Mouse (Mus musculus): ENCODE data around the gene Phlda1. TPM values are rescaled to one million over a fixed set of nuclear protein-coding genes. Genes with fewer than 3 reads are reported as not detected.

The Phlda1 gene
- total RNA-seq, 2 experiments from 2014 or later = 0.38 TPM; not detected in 1

DNA sequence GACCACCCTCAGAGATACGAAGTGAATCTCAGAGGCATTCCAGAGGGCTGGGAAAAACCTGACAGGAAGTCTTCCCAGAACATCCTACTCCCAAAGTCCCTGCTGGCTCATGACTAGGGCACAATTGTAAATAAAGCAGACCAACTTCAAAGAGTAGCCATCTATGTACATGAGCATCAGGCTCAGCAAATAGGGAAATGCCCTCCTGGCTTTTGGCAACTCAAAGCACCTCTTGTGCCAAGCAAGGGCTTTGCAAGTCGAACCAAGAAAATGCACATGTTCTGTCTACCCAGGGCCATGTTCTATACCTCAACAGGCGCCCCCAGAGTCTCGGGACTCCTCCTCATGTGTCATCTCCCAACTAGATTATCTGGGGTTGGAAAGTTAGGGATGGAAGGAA lies 15.6 kb downstream of the Phlda1 start:
- no peak for ATAC-seq (replicated peaks; ENCODE audit: low FRiP score, poor library complexity, severe bottlenecking)

DNA sequence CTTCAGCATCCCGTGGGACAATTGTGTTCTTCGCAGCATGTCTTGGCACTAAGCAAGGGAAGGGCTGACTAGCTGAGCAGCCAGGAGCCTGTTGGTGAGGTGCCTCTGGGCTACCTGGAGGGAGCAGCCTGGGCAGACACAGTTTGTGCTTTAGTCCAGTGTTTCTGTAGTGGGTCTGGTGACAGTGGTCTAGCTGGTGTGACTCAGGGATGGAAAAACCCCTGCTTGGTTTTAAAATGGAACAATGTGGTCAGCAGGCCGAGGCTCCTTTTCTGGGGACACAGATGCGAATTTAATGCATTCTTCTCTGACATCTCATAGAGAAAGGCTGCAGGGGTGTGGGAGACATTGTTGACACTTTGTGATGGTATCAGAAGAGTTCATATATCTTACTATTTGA lies 16.1 kb downstream of the Phlda1 start:
- ATAC-seq (replicated peaks; ENCODE audit: low FRiP score, poor library complexity, severe bottlenecking) = no peak

DNA sequence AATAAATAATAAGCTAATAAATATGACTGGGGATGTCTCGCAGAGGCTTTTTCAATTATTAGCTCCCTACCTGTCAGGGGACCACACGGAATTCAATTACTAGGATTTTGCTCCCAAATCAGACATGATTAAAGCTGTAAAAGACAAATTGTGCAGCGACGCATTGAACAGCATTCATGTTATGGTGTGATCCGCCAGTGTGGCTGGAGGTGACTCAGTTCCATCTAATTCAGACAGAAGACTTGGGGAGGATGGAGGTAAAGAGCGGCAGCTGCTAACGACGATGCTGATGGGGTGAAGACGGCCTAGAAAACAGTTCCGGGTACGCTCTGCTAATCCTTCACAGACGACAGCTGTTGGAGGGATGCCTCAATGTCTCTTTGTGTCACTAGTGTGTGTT lies 17.8 kb downstream of the Phlda1 start:
- ATAC-seq (replicated peaks; ENCODE audit: low FRiP score, poor library complexity, severe bottlenecking) = no peak

DNA sequence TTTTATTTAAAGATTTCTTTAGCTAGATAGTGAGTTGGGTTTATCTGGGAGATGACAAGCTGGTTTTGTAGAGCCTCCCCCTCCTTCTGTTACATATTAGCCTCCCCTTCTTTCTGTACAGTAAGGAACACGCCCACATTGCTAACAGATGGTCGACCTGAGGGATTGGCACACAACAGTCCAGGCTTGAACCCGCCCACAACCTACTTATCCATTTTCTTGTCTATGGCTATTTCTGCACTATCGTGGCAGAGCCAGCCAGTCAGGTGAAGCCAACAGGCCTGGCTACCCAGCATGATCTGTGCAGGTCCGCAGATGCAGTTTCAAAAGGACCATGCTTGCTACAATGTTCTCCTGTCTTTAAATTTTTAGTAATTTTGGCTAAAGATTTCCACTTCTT lies 21.0 kb downstream of the Phlda1 start:
- ATAC-seq (replicated peaks; ENCODE audit: low FRiP score, poor library complexity, severe bottlenecking) = no peak

DNA sequence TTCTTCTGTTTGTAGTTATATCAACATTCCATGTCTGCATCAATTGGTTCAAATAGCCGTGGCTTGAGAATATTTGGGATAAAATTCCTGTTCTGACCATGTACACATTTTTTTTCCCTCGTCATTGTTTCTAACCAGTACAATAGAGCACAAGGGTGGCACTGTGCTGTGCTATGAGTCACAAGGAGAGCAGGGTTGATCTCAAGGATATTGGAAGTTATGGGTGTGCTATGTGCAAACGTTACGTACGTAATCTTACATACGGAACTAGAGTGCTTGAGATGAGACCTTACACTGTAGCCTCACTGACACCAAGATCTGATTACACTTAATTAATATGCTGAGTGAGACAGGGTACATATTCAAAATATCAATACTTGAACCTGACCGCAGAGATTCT lies 21.5 kb downstream of the Phlda1 start:
- no peak for ATAC-seq (replicated peaks; ENCODE audit: low FRiP score, poor library complexity, severe bottlenecking)

DNA sequence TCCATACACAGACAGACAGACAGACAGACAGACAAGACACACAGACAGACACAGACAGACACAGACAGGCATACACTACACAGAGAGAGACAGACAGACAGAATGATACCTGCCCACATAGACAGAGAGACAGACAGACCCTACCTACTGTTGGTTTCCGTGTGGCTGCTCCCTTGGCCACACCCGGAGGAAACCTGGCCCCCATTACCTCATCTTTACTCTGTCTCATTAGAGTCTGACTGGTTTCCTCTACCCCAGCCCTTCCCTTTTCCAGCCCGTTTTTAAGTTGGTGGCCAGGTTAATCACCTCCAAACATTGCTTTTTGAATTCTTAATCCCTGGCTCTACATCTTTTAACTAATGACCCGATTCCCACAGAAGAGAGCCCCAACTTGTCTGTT lies 22.2 kb downstream of the Phlda1 start:
- ATAC-seq (replicated peaks; ENCODE audit: low FRiP score, poor library complexity, severe bottlenecking) = no peak

DNA sequence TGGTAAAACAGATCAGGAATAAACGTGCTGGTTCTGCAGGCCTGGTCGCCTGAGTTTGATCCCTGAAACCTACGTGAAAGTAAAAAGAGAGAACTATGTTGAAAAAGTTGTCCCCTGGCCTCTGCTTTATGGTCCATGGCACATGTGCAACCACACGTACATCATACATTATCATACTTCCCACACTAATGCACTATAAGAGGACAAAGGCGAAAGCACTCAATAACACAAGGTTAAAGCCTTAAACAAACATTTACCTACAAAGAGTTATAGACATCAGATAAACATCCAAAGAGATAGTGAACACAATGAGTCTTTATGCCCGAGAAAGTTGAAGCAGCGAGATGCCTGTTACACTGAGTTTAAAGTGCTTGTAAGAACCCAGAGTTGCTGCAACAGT lies 24.3 kb downstream of the Phlda1 start:
- no peak for ATAC-seq (replicated peaks; ENCODE audit: low FRiP score, poor library complexity, severe bottlenecking)

DNA sequence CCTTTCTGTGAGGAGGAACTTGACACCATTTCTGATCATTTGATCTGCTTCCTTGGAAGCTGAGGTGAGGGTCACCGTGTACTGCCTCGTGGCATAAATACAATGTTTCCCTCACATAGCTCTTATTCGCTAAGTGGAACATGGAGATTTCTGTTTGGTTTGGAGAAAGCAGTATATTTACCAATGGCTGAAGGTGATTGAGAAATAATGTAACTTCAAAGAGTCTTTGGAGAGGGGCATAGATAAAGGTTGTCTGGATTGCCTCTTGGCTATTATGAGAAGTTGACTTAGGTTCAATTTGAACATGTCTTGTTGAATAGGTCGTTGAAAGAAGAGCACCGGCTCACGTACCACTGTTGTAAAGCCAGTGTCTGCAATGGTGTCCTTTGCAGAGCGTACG lies 28.6 kb downstream of the Phlda1 start:
- no peak for ATAC-seq (replicated peaks; ENCODE audit: low FRiP score, poor library complexity, severe bottlenecking)

DNA sequence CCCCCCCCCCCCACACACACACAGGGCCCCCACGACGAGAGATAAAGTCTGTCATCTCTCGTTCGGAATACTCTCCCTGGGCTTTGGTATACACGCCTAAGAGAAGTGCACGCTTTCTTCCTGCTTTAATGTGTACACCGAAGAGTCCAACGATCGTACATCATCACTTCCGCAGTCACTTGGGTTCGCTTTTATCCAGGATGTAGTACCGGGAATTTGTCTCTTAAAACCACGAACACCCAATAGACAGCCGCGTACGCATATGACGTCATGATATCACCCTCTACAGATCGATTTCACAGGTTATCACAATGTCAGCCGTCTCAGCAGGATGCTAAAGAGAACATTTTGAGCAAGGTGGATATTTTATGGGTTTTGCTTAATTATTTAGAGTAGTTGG lies 31.3 kb downstream of the Phlda1 start:
- no peak for ATAC-seq (replicated peaks; ENCODE audit: low FRiP score, poor library complexity, severe bottlenecking)

DNA sequence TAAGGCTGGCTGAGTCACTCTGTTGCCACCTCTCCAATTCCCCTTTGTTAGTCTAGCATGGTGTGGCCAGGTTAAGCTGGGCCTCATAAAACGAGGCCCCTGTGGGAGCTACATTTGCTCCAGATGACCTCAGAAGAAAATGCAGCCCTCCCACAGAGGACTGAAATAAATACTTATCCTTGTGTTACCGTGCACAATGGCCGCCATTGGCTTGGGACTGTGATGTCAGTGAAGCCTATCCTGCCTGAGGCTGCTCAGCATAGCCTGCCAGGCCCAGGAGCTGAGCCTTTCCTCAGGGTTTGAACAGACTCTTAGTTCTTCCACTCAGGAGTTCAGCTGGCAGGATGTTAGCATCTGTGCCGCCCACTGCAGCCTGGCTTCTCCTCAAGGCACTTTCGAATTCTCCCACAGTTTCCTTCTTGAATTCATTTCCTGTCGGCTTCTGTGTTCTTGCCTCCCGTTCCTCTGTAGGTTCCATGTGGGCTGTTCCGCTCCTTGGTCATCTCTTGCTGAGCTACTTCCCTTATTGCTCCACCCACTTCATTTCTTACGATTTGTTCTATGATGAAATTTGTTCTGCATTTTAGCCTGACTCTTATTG lies 33.7 kb downstream of the Phlda1 start:
- no peak for ATAC-seq (replicated peaks; ENCODE audit: low FRiP score, poor library complexity, severe bottlenecking)

DNA sequence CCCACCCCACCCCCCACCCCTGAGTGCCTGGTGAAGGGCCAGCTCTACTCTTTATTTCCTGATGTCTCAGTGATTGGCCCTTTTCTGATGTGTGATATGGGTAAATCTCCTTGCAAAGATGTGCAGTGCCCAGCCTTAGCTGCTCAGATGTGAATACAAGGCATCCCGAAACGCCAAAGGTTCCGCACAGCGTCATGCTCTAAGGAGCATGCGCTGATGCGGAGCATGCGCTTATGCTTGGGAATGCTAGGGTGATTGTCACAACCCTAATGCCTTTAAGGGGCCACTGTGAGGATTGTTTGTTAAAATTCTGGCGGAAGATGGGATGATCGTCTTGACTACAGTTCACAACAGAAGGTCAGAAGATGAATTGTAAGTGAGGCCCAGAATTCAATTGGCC lies 34.6 kb downstream of the Phlda1 start:
- ATAC-seq (replicated peaks; ENCODE audit: low FRiP score, poor library complexity, severe bottlenecking) = no peak

DNA sequence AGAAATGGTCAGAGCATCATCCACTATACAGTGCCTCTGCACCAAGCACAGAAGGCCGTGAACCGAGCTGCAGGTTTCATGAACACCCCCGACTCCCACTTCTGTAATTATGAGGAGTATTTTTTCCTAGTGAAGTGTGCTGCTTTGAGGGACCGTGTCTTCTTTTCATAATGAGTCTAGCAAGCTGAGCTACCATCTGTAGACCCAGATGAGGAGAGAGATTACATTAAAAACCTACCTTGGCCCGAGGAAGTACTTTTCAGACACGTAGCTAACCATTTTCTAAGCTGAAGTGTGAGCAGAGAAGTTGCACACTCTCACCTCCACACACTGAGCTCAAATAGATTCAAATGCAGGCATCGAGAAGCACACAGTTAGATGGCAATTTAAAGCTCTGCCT lies 37.0 kb downstream of the Phlda1 start:
- no peak for ATAC-seq (replicated peaks; ENCODE audit: low FRiP score, poor library complexity, severe bottlenecking)

DNA sequence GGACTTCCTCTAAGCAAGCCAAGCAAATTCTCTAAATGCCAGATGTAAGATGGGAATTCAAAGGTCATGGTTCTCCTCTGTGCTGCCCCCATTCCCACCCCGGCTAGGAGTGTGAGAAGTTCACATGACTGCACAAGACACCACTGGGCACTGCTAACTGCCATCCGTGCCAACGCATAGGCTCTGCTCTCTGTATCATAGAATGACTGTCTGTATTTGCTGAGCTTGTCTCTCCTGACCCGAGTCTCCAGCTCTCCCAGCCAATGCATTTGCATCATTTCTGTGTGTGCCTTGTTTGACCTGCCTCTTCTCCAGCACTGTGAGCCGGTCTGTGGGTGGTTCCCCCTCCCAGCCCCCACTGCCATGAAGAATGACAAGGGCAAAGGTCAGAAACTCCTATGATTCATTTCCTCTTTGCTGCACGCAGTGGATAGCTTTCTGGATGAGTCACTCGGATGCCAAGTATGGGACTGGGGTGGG lies 37.7 kb downstream of the Phlda1 start:
- no peak for ATAC-seq (replicated peaks; ENCODE audit: low FRiP score, poor library complexity, severe bottlenecking)

DNA sequence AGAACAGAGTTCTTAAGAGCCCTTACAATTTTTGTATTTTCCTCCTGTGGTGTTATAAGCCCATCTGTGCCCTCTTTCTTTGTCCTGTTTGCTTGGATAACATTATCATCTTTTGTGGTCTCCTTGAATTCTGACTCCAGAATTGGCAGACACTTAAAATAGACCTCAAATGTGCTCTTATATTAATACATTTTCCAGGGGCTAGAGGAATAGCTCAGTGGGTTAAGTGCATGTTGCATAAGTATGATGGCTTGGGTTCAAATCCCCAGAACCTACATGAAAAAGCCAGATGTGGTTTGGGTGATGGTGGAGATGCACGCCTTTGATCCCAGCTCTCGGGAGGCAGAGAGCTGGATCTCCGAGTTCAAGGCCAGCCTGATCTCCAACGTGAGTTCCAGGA lies 38.2 kb downstream of the Phlda1 start:
- no peak for ATAC-seq (replicated peaks; ENCODE audit: low FRiP score, poor library complexity, severe bottlenecking)

DNA sequence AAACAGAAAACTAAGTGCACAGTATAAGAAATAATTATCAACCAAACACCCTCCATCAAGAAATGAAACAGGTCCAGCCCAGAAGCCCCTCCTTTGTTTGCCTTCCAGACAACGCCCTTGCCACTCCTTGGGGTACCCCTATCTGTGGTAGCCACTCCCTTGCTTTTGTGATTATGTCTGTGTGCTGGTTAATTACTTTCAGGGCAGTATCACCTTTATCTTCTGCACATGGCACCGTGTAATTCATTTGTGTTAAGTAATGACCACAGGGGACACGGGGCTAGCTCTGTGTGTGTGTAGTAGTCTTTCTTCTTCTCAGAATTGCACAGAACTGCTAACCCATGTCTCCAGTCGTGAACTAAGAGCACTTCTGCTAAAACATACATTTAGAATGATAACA lies 39.6 kb downstream of the Phlda1 start:
- ATAC-seq (replicated peaks; ENCODE audit: low FRiP score, poor library complexity, severe bottlenecking) = no peak

DNA sequence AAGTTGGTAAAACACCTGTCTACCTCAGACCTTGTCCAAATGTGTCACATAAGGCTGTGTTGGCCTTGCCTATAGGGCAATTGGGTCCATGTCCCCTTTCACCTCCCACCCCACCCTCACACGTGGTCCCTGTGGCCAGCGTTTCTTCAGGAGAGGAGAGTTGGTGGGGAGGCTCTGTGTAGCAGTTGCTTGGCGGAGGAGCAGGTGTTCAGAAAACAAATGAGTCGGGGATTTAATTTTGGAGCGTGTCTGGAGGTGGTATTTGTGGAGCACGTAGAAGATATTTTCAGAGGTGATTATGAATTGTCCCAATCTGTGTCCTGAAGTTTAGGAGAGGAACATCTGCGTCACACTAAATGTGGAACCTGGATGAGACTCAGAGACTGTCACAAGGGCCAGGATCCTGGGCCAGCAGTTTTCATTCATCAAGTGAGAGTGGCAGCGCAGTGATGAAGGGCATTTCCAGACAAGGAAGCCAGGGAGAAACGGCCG lies 41.8 kb downstream of the Phlda1 start:
- ATAC-seq (replicated peaks; ENCODE audit: low FRiP score, poor library complexity, severe bottlenecking) = no peak

DNA sequence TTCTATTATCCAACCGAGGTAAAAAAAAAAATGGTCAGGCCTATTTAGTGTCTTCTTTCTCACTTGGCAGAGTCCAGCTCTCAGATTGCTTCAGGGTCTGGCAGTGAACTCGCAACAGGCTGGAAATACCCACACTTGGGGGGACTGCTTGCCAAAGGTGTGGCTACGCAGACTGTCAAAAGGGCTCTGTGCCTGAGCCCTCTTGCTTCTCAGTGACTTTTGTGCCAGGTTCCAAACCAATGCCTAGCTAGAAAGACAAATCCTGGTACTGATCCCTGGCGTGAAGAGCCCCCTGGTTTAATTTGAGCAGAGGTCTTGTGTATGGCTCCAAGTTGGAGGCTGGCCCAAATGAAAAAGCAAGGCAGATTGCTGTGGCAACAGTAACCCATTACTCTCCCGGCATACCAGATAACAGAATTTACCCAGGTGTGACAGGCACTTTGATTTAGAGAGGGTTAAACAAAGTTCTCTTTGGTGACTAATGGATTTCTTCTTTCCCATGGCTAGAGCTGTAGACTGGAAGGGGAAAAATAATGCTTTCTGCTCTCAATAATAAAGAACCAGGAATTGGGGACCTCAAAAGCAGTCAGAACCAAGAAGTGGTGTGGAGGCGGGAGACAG lies 44.1 kb downstream of the Phlda1 start:
- no peak for ATAC-seq (replicated peaks; ENCODE audit: low FRiP score, poor library complexity, severe bottlenecking)

DNA sequence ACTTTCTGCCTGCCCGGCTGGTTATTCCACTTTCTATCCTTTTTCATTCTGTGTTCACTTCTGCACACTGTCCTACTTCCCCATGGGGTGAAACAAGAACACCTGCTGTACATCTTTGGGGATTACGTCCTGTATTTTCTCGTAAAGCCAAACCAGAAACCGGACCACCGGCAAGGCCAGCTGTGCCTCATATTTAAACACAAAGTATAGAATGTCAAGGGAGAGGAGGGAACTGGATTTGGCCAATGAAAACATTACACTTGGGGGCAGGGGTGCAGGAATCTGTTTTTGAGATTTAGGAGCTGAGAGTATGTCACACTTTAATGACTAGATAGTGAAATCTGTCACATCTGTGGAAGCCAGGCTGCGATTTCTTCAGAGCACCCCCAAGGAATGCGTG lies 47.6 kb downstream of the Phlda1 start:
- ATAC-seq (replicated peaks; ENCODE audit: low FRiP score, poor library complexity, severe bottlenecking) = no peak

DNA sequence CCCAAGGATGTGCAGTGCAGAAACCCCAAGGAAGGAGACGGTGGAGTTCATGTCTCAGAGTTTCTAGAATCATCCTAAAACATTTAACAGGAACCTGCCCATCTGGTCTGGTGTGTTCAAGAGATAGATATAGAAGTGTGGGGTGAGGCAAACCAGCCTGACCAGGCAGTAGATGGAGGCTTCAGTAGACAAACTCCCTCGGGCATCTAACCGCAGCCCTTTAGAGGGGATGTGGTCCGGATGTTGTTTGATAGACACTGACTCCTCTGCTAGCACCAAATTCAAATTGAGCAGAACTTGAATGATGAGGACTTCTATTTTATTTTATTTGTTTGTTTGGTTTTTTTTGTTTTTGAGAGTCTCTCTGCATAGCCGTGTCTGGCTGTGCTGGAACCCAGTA lies 48.6 kb downstream of the Phlda1 start:
- no peak for ATAC-seq (replicated peaks; ENCODE audit: low FRiP score, poor library complexity, severe bottlenecking)

DNA sequence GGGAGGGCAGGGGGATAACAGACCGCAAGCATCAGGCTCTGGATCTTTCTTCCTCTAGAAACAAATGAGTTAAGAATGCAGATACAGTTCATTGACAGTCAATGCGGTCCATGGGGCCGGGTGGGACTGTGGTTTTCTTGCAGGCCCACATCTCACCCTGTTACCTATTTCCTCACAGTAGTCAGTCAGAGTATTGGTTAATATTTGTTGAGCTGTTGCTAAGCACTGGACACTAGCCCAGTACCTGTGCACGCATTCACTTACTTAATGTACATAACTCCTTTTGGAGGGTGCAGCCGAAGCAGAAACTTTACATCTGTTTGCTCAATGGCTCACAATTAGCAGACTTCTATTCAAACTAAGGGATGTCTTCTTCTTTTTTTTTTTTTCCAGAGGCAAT lies 52.1 kb downstream of the Phlda1 start:
- ATAC-seq (replicated peaks; ENCODE audit: low FRiP score, poor library complexity, severe bottlenecking) = no peak

All from erythroblast, adult 5-6 weeks (primary cell).